Mouse (Mus musculus) C2C12 (cell line): ENCODE results near the gene Tec.

Experiments used
- CTCF ChIP-seq: IDR thresholded peaks from one replicate; pipeline ENCODE4 v1.5.1; 2011; ENCODE audit not compliant: control insufficient read depth, insufficient read depth, insufficient read length
- USF1 ChIP-seq: IDR thresholded peaks from one replicate; pipeline ENCODE4 v1.6.1; 2011; ENCODE audit warnings: low read depth, mild to moderate bottlenecking, control low read depth, moderate library complexity

- no peak for TF ChIP-seq CTCF
- no peak for TF ChIP-seq USF1
Measured at GRCm38 (mm10) chr5:72908324-72908936, 40.1 kb upstream of the Tec start.
